In genomic region chr8:65053554-65053953, GRCm38 (mm10) we compare ENCODE assay signal across 36 mouse cellular contexts. TPM values are rescaled to one million over a fixed set of nuclear protein-coding genes. Genes with fewer than 3 reads are reported as not detected.
DNase-seq lines count a peak whose midpoint lies in the region; ATAC-seq and TF ChIP-seq lines count a peak whose summit lies in the region.
"Had no signal": no experiment of that assay in that cellular context is flagged by ENCODE, and none has a peak within 500 bp of the region (broad histone marks: within the 10 kb centered on the region; RNA-seq: fewer than 3 reads in every experiment).

No protein-coding gene starts in this region.

- TF ChIP-seq CTCF in ES-Bruce4 (IDR thresholded peaks at IDR 0.05; ENCODE audit: low read depth, low read length): no peak

- ATAC-seq in kidney, embryonic 16.5 days (ENCODE audit: low FRiP score, low TSS enrichment): no peak
- ATAC-seq in limb, embryonic 12.5 days (ENCODE audit: insufficient number of reproducible peaks, insufficient read depth, low FRiP score, low TSS enrichment, low read depth): peak; percentile 15; the same call in 1 of the 2 replicates
- no peak for ATAC-seq in hindbrain, embryonic 13.5 days (ENCODE audit: low FRiP score)
- ATAC-seq: activated CD4-positive, CD25-positive, alpha-beta regulatory T cell, adult 4 months; CD4-positive, CD25-positive, alpha-beta regulatory T cell, adult 4 months; forebrain, embryonic 15.5 days; hindbrain, postnatal 0 days; inflammation-experienced regulatory T-cells, adult 6 months; Patski had no signal

- H3K4me3 ChIP-seq in kidney, embryonic 16.5 days (ENCODE audit: low read length): no peak overlapping the region
- no peak overlapping the region for H3K4me3 ChIP-seq in ES-Bruce4 (ENCODE audit: low read depth, low read length)
- no peak overlapping the region for H3K4me3 ChIP-seq in limb, embryonic 12.5 days (replicated peaks)
- H3K4me3 ChIP-seq in hindbrain, embryonic 13.5 days: no peak overlapping the region
- H3K4me3 ChIP-seq: embryonic facial prominence, embryonic 10.5 days; embryonic facial prominence, embryonic 13.5 days; erythroblast, embryonic 14.5 days; forebrain, embryonic 12.5 days; forebrain, embryonic 15.5 days; heart, adult 2 months; hindbrain, embryonic 10.5 days had no signal

- H3K36me3 ChIP-seq in kidney, embryonic 16.5 days (ENCODE audit: insufficient read depth, low read length): no peaks in the 10 kb centered on the region
- no peaks in the 10 kb centered on the region for H3K36me3 ChIP-seq in ES-Bruce4 (ENCODE audit: control insufficient read depth, insufficient read depth, low read length, poor library complexity, severe bottlenecking)
- H3K36me3 ChIP-seq in limb, embryonic 12.5 days: no peaks in the 10 kb centered on the region
- no peaks in the 10 kb centered on the region for H3K36me3 ChIP-seq in hindbrain, embryonic 13.5 days
- H3K36me3 ChIP-seq: embryonic facial prominence, embryonic 10.5 days; embryonic facial prominence, embryonic 13.5 days; forebrain, embryonic 12.5 days; forebrain, embryonic 15.5 days; G1E; hindbrain, embryonic 10.5 days had no signal

- no peak for DNase-seq in kidney, adult 18-20 months
- DNase-seq in ZHBTc4 (ENCODE audit: low read depth, low spot score): peak; percentile 55
- no peak for DNase-seq in lung, postnatal 4 days
- DNase-seq: adrenal gland, adult 8-10 months; adrenal gland, postnatal 25 days; cerebellum, adult 11-12 months; cerebellum, adult 8-10 months; cerebellum, postnatal 10 days; cerebellum, postnatal 36 days; gastrocnemius, postnatal 25 days; heart, adult 2 months; heart, postnatal 36 days had no signal

- H3K9me3 ChIP-seq in kidney, embryonic 16.5 days (ENCODE audit: low read length): no peaks in the 10 kb centered on the region
- no peaks in the 10 kb centered on the region for H3K9me3 ChIP-seq in ES-Bruce4 (replicated peaks; ENCODE audit: control insufficient read depth, insufficient read depth, low read length, poor library complexity, severe bottlenecking)
- no peaks in the 10 kb centered on the region for H3K9me3 ChIP-seq in limb, embryonic 12.5 days
- H3K9me3 ChIP-seq in hindbrain, embryonic 13.5 days: no peaks in the 10 kb centered on the region
- H3K9me3 ChIP-seq: embryonic facial prominence, embryonic 10.5 days; embryonic facial prominence, embryonic 13.5 days; forebrain, embryonic 12.5 days; forebrain, embryonic 15.5 days; G1E; hindbrain, embryonic 10.5 days had no signal

- no peak for TF ChIP-seq EP300 in ES-Bruce4 (IDR thresholded peaks at IDR 0.05; ENCODE audit: insufficient read depth, low read depth, low read length)

- 0 out of 2 replicates have a peak, but pooled peaks cover 4% of the 10 kb centered on the region for H3K4me1 ChIP-seq in kidney, embryonic 16.5 days (ENCODE audit: insufficient read depth, low read length)
- peaks cover 3% of the 10 kb centered on the region for H3K4me1 ChIP-seq in ES-Bruce4 (ENCODE audit: control insufficient read depth, insufficient read depth, low read length)
- H3K4me1 ChIP-seq in limb, embryonic 12.5 days (replicated peaks): peaks cover 20% of the 10 kb centered on the region
- no peaks in the 10 kb centered on the region for H3K4me1 ChIP-seq in hindbrain, embryonic 13.5 days (replicated peaks)
- H3K4me1 ChIP-seq: forebrain, embryonic 12.5 days; forebrain, embryonic 15.5 days; hindbrain, embryonic 10.5 days had no signal

- 61% methylated on average over 3 of the region's 3 CpGs for WGBS in kidney, embryonic 16.5 days
- 33% methylated on average over 3 of the region's 3 CpGs for WGBS in limb, embryonic 12.5 days
- 85% methylated on average over 3 of the region's 3 CpGs for WGBS in hindbrain, embryonic 13.5 days

- H3K9ac ChIP-seq in kidney, embryonic 16.5 days (replicated peaks; ENCODE audit: low read length): no peak overlapping the region
- no peak overlapping the region for H3K9ac ChIP-seq in ES-Bruce4 (ENCODE audit: low read depth, poor library complexity, severe bottlenecking)
- no peak overlapping the region for H3K9ac ChIP-seq in limb, embryonic 12.5 days (replicated peaks)
- no peak overlapping the region for H3K9ac ChIP-seq in hindbrain, embryonic 13.5 days
- H3K9ac ChIP-seq: embryonic facial prominence, embryonic 13.5 days; forebrain, embryonic 12.5 days; forebrain, embryonic 15.5 days; hindbrain, embryonic 14.5 days had no signal

- 0 out of 2 replicates have a peak overlapping the region, but pooled peaks have one; percentile 16 for H3K27ac ChIP-seq in kidney, embryonic 16.5 days (ENCODE audit: low read length)
- H3K27ac ChIP-seq in ES-Bruce4 (ENCODE audit: insufficient read depth, low read length): peak overlapping the region; percentile 2; the same call in 1 of the 2 replicates
- peak overlapping the region; percentile 64 for H3K27ac ChIP-seq in limb, embryonic 12.5 days
- H3K27ac ChIP-seq in hindbrain, embryonic 13.5 days: no peak overlapping the region
- H3K27ac ChIP-seq: embryonic facial prominence, embryonic 10.5 days; embryonic facial prominence, embryonic 13.5 days; forebrain, embryonic 12.5 days; forebrain, embryonic 15.5 days; heart, adult 2 months; hindbrain, embryonic 10.5 days; hindbrain, embryonic 14.5 days; hindbrain, postnatal 0 days had no signal

- no peak overlapping the region for H3K4me2 ChIP-seq in kidney, embryonic 16.5 days (replicated peaks; ENCODE audit: low read depth, low read length)
- no peak overlapping the region for H3K4me2 ChIP-seq in limb, embryonic 12.5 days
- no peak overlapping the region for H3K4me2 ChIP-seq in hindbrain, embryonic 13.5 days
- H3K4me2 ChIP-seq: forebrain, embryonic 12.5 days; forebrain, embryonic 15.5 days; heart, embryonic 11.5 days; hindbrain, embryonic 14.5 days had no signal

- no peak for TF ChIP-seq POLR2A in ES-Bruce4 (IDR thresholded peaks at IDR 0.05; ENCODE audit: insufficient read depth, low read length)

- H3K27me3 ChIP-seq in kidney, embryonic 16.5 days (ENCODE audit: insufficient read depth, low read length): no peaks in the 10 kb centered on the region
- H3K27me3 ChIP-seq in ES-Bruce4 (ENCODE audit: control insufficient read depth, insufficient read depth, low read length, poor library complexity, severe bottlenecking): no peaks in the 10 kb centered on the region
- H3K27me3 ChIP-seq in limb, embryonic 12.5 days: no peaks in the 10 kb centered on the region
- H3K27me3 ChIP-seq in hindbrain, embryonic 13.5 days: no peaks in the 10 kb centered on the region
- H3K27me3 ChIP-seq: embryonic facial prominence, embryonic 13.5 days; forebrain, embryonic 12.5 days; forebrain, embryonic 15.5 days; Patski had no signal

RNA-seq across cellular contexts. Expression of gene Apela, which starts 16.4 kb away (rescaled TPM):
- 13.8 and 18.9 TPM in 2 replicates for polyA plus RNA-seq in kidney, embryonic 16.5 days (2015; fragmentation: Nextera tagmentation; extraction: Ambion mirVana)
- 90.5 and 96.4 TPM in 2 replicates for polyA plus RNA-seq in ES-Bruce4 (2011; ENCODE audit: insufficient read depth, insufficient read length, low read depth, missing spikeins)
- 10.6 and 11.2 TPM in 2 replicates for polyA plus RNA-seq in limb, embryonic 12.5 days (2016; fragmentation: Nextera tagmentation; extraction: Ambion mirVana)
- 1.2 and 2.4 TPM in 2 replicates for polyA plus RNA-seq in hindbrain, embryonic 13.5 days (2015; fragmentation: Nextera tagmentation; extraction: Ambion mirVana)
- polyA plus RNA-seq: activated CD4-positive, CD25-positive, alpha-beta regulatory T cell, adult 4 months; C2C12; CD4-positive, CD25-positive, alpha-beta regulatory T cell, adult 4 months; cortical plate, adult 2 months; erythroblast, embryonic 14.5 days; G1E; gonadal fat pad, adult 2 months; inflammation-experienced regulatory T-cells, adult 6 months had no signal

RNA-seq across cellular contexts. Expression of gene Gm10663, which starts 21.3 kb away (rescaled TPM):
- not detected in 2 replicates for polyA plus RNA-seq in kidney, embryonic 16.5 days (2015; fragmentation: Nextera tagmentation; extraction: Ambion mirVana)
- polyA plus RNA-seq in ES-Bruce4 (2011; ENCODE audit: insufficient read depth, insufficient read length, low read depth, missing spikeins): not detected in 2 replicates
- not detected in 2 replicates for polyA plus RNA-seq in limb, embryonic 12.5 days (2016; fragmentation: Nextera tagmentation; extraction: Ambion mirVana)
- polyA plus RNA-seq in hindbrain, embryonic 13.5 days (2015; fragmentation: Nextera tagmentation; extraction: Ambion mirVana): not detected in 2 replicates
- polyA plus RNA-seq: activated CD4-positive, CD25-positive, alpha-beta regulatory T cell, adult 4 months; brain, embryonic 14.5 days; C2C12; CD4-positive, CD25-positive, alpha-beta regulatory T cell, adult 4 months; cortical plate, adult 2 months; embryonic facial prominence, embryonic 10.5 days; embryonic facial prominence, embryonic 13.5 days; erythroblast, embryonic 14.5 days; forebrain, embryonic 12.5 days; forebrain, embryonic 15.5 days; G1E; gonadal fat pad, adult 2 months; heart, adult 2 months; heart, embryonic 11.5 days; heart, embryonic 14.5 days; heart, postnatal 0 days; hindbrain, embryonic 10.5 days; hindbrain, embryonic 14.5 days; hindbrain, postnatal 0 days; inflammation-experienced regulatory T-cells, adult 6 months; Patski had no signal

RNA-seq across cellular contexts. Expression of gene Trim60, which starts 35.2 kb away (rescaled TPM):
- polyA plus RNA-seq in kidney, embryonic 16.5 days (2015; fragmentation: Nextera tagmentation; extraction: Ambion mirVana): 0.07 and 0.08 TPM in 2 replicates
- polyA plus RNA-seq in ES-Bruce4 (2011; ENCODE audit: insufficient read depth, insufficient read length, low read depth, missing spikeins): 0.37 and 0.41 TPM in 2 replicates
- 0.15 TPM in 1 of 2 replicates, not detected in the other for polyA plus RNA-seq in limb, embryonic 12.5 days (2016; fragmentation: Nextera tagmentation; extraction: Ambion mirVana)
- polyA plus RNA-seq in hindbrain, embryonic 13.5 days (2015; fragmentation: Nextera tagmentation; extraction: Ambion mirVana): not detected in 2 replicates
- polyA plus RNA-seq: activated CD4-positive, CD25-positive, alpha-beta regulatory T cell, adult 4 months; brain, embryonic 14.5 days; C2C12; CD4-positive, CD25-positive, alpha-beta regulatory T cell, adult 4 months; cortical plate, adult 2 months; embryonic facial prominence, embryonic 10.5 days; embryonic facial prominence, embryonic 13.5 days; forebrain, embryonic 12.5 days; forebrain, embryonic 15.5 days; G1E; gonadal fat pad, adult 2 months; heart, adult 2 months; heart, embryonic 11.5 days; heart, embryonic 14.5 days; heart, postnatal 0 days; hindbrain, embryonic 10.5 days; hindbrain, postnatal 0 days; inflammation-experienced regulatory T-cells, adult 6 months had no signal

RNA-seq across cellular contexts. Expression of gene Trim61, which starts 35.2 kb away (rescaled TPM):
- 0.15 and 0.57 TPM in 2 replicates for polyA plus RNA-seq in kidney, embryonic 16.5 days (2015; fragmentation: Nextera tagmentation; extraction: Ambion mirVana)
- 1.2 and 2.3 TPM in 2 replicates for polyA plus RNA-seq in ES-Bruce4 (2011; ENCODE audit: insufficient read depth, insufficient read length, low read depth, missing spikeins)
- 0.20 TPM in 1 of 2 replicates, not detected in the other for polyA plus RNA-seq in limb, embryonic 12.5 days (2016; fragmentation: Nextera tagmentation; extraction: Ambion mirVana)
- not detected in 2 replicates for polyA plus RNA-seq in hindbrain, embryonic 13.5 days (2015; fragmentation: Nextera tagmentation; extraction: Ambion mirVana)
- polyA plus RNA-seq: activated CD4-positive, CD25-positive, alpha-beta regulatory T cell, adult 4 months; brain, embryonic 14.5 days; C2C12; CD4-positive, CD25-positive, alpha-beta regulatory T cell, adult 4 months; cortical plate, adult 2 months; embryonic facial prominence, embryonic 10.5 days; erythroblast, embryonic 14.5 days; forebrain, embryonic 15.5 days; G1E; gonadal fat pad, adult 2 months; heart, adult 2 months; heart, postnatal 0 days; hindbrain, embryonic 10.5 days; hindbrain, postnatal 0 days; inflammation-experienced regulatory T-cells, adult 6 months had no signal
